Mouse (Mus musculus): ENCODE measurements around the gene Fndc5. TPM values are rescaled to one million over a fixed set of nuclear protein-coding genes. Genes with fewer than 3 reads are reported as not detected.
A peak's percentile ranks its signal among the peaks of the same experiment; 100 is the strongest.

Gene Fndc5
- polyA plus RNA-seq, 1 experiment from 2014 or later, result 20.0 TPM

- peaks cover 63% of the 10 kb centered on the region for H3K27me3 ChIP-seq
- peaks cover 50% of the 10 kb centered on the region for H3K4me1 ChIP-seq
These were observed 10.9 kb upstream of the Fndc5 start for GRCm38 (mm10) chr4:129125736-129126451.

GRCm38 (mm10) chr4:129128582-129129338 is 8.0 kb upstream of the Fndc5 start:
- Histone ChIP-seq H3K4me1 (peaks cover 48% of the 10 kb centered on the region), H3K4me3 (no peak overlapping the region), H3K36me3 (no peaks in the 10 kb centered on the region), H3K27me3 (peaks cover 34% of the 10 kb centered on the region), H3K27ac (no peak overlapping the region), H3K4me2 (replicated peaks) (no peak overlapping the region), H3K9ac (no peak overlapping the region), H3K9me3 (no peaks in the 10 kb centered on the region)
- no peak for ATAC-seq (ENCODE audit: low FRiP score, low read depth)
- 60% methylated on average over 13 of the region's 13 CpGs for WGBS

More at GRCm38 (mm10) chr4:129125736-129126451, 10.9 kb upstream of the Fndc5 start:
- 24% methylated on average over 19 of the region's 19 CpGs for WGBS
- Histone ChIP-seq H3K4me2 (replicated peaks) (peak overlapping the region; percentile 28; the same call in 1 of the 2 replicates), H3K9ac (no peak overlapping the region), H3K9me3 (no peaks in the 10 kb centered on the region), H3K36me3 (no peaks in the 10 kb centered on the region), H3K4me3 (no peak overlapping the region), H3K27ac (no peak overlapping the region)
- no peak for ATAC-seq (ENCODE audit: low FRiP score, low read depth)

GRCm38 (mm10) chr4:129129387-129129786 is 7.4 kb upstream of the Fndc5 start:
- no peaks in the 10 kb centered on the region for H3K36me3 ChIP-seq
- H3K9ac ChIP-seq, result no peak overlapping the region
- H3K9me3 ChIP-seq, result no peaks in the 10 kb centered on the region
- WGBS, result 32% methylated on average over 9 of the region's 9 CpGs
- H3K27me3 ChIP-seq, result peaks cover 28% of the 10 kb centered on the region
- no peak overlapping the region for H3K4me3 ChIP-seq
- peaks cover 48% of the 10 kb centered on the region for H3K4me1 ChIP-seq
- no peak overlapping the region for H3K27ac ChIP-seq
- no peak overlapping the region for H3K4me2 ChIP-seq (replicated peaks)
- no peak for ATAC-seq (ENCODE audit: low FRiP score, low read depth)

- ATAC-seq (ENCODE audit: low FRiP score, low read depth), result peak; percentile 49
- Histone ChIP-seq H3K4me2 (replicated peaks) (peak overlapping the region; percentile 61), H3K36me3 (no peaks in the 10 kb centered on the region), H3K27me3 (peaks cover 21% of the 10 kb centered on the region), H3K27ac (peak overlapping the region; percentile 63), H3K4me1 (peaks cover 51% of the 10 kb centered on the region), H3K4me3 (peak overlapping the region; percentile 44), H3K9ac (0 out of 2 replicates have a peak overlapping the region, but pooled peaks have one; percentile 62), H3K9me3 (no peaks in the 10 kb centered on the region)
- WGBS, result 4% methylated on average over 8 of the region's 8 CpGs
These were observed 6.7 kb upstream of the Fndc5 start for GRCm38 (mm10) chr4:129130149-129130548.

DNA sequence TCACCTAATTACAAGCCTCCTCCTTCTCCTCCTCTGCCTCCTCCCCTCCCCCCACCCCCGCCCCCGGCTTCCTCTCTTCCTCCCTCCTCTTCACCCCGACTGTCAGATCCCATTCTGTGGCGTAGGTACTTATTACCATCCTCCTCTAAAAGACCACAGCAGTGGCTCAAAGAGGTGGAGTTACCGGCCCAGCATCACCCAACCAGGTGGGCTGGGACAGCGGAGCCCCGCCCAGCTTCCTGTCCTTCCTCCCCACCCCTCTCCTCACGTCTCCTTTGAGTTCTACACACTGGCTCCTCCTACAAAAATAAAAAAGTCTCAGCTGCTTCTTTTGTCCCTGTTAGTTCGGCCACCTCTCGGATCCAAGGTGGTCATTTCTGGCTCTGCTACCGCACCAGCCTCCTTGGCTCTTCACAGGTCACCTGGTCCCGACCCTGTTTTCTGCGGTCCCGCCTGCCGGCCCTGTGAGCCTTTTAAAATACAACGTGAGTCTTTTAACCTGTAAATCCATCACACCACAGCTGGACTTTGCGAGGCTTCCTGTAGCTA is 6.0 kb upstream of the Fndc5 start:
- Histone ChIP-seq H3K4me3 (peak overlapping the region; percentile 44), H3K27me3 (peaks cover 21% of the 10 kb centered on the region), H3K36me3 (no peaks in the 10 kb centered on the region), H3K9me3 (no peaks in the 10 kb centered on the region), H3K9ac (peak overlapping the region; percentile 62), H3K4me1 (peaks cover 44% of the 10 kb centered on the region), H3K4me2 (replicated peaks) (peak overlapping the region; percentile 61), H3K27ac (peak overlapping the region; percentile 73; the same call in 1 of the 2 replicates)
- 2% methylated on average over 17 of the region's 17 CpGs for WGBS
- peak; percentile 83 for ATAC-seq (ENCODE audit: low FRiP score, low read depth)

DNA sequence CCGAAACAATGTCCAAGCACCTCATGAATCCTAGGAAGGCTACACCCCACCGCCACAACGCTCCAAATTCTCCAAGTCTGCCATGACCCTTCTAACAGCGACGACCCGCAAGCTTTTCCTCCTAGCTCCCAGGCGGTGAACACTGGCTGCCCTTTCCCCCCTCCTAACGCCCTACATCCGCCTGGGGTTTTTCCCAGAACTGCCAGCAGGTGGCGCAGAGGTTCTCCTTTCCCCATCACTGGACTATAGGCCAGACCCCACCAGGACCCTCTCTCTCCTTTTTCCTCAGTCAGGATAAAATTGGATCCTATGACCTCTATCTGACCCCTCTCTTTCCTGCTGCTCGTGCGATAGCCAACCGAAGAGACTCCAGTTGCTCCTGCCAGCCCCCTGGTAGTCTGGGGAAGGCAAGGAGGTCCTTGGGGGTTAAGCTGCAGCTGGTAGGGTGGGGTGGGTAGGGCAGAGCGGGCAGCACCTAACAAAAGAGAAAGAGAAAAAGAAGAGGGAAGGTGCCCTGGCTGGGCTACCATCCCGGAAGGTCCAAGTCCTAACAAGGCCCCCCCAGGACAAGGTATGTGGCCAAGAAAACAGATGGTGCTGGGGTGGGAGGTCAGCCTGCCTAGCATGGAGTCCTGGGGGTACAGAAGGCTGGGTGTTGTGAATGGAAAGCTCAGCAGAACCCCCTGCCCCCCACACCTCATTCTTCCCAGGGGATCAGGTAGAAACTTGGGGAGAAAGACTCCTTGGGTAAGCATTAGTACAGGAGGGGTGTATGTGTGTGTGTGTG is 1.8 kb upstream of the Fndc5 start:
- Histone ChIP-seq H3K9me3 (no peaks in the 10 kb centered on the region), H3K9ac (no peak overlapping the region), H3K4me1 (peaks cover 34% of the 10 kb centered on the region), H3K36me3 (0 out of 2 replicates have a peak, but pooled peaks cover 3% of the 10 kb centered on the region), H3K4me3 (peak overlapping the region; percentile 64; the same call in 1 of the 2 replicates), H3K27ac (no peak overlapping the region), H3K27me3 (peaks cover 42% of the 10 kb centered on the region), H3K4me2 (replicated peaks) (peak overlapping the region; percentile 49)
- 9% methylated on average over 15 of the region's 15 CpGs for WGBS
- peak; percentile 20; the same call in 1 of the 2 replicates for ATAC-seq (ENCODE audit: low FRiP score, low read depth)

- 53% methylated on average over 2 of the region's 2 CpGs for WGBS
These were observed 1.2 kb upstream of the Fndc5 start for GRCm38 (mm10) chr4:129135637-129136036.

DNA sequence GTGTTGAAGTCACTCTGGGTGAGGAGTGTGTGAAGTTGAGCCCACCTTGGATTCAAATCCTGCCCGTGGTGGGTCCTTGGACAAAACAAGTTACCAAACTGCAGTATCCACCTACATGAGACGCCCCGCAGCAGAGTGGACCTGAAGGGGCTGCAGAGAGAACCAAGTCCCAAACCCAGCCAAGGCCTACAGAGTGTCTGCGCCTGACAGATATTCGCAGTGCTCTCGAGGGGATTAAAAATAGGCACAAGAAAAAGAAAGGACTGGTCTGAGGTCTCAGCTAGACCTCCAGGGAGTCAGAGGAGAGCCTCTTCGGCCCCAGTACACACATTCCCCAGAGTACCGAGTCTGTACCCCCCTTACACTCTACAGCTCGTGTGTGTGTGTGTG is 615 bp upstream of the Fndc5 start:
- peak overlapping the region; percentile 64 for H3K4me3 ChIP-seq
- H3K9ac ChIP-seq, result peak overlapping the region; percentile 78
- H3K27ac ChIP-seq, result no peak overlapping the region
- no peaks in the 10 kb centered on the region for H3K9me3 ChIP-seq
- H3K27me3 ChIP-seq, result peaks cover 42% of the 10 kb centered on the region
- H3K4me2 ChIP-seq (replicated peaks), result peak overlapping the region; percentile 92
- WGBS, result 30% methylated on average over 9 of the region's 9 CpGs
- ATAC-seq (ENCODE audit: low FRiP score, low read depth), result no peak
- H3K36me3 ChIP-seq, result 0 out of 2 replicates have a peak, but pooled peaks cover 3% of the 10 kb centered on the region
- H3K4me1 ChIP-seq, result peaks cover 23% of the 10 kb centered on the region

More at GRCm38 (mm10) chr4:129135637-129136036, 1.2 kb upstream of the Fndc5 start:
- no peaks in the 10 kb centered on the region for H3K9me3 ChIP-seq
- peak overlapping the region; percentile 64 for H3K4me3 ChIP-seq
- no peak overlapping the region for H3K27ac ChIP-seq
- no peak overlapping the region; the same call in 1 of the 2 replicates for H3K4me2 ChIP-seq (replicated peaks)
- H3K4me1 ChIP-seq, result peaks cover 28% of the 10 kb centered on the region
- H3K36me3 ChIP-seq, result 0 out of 2 replicates have a peak, but pooled peaks cover 3% of the 10 kb centered on the region
- ATAC-seq (ENCODE audit: low FRiP score, low read depth), result no peak
- H3K9ac ChIP-seq, result no peak overlapping the region
- H3K27me3 ChIP-seq, result peaks cover 42% of the 10 kb centered on the region

GRCm38 (mm10) chr4:129137392-129138321 is 858 bp downstream of the Fndc5 start:
- Histone ChIP-seq H3K9me3 (no peaks in the 10 kb centered on the region), H3K27me3 (peaks cover 42% of the 10 kb centered on the region), H3K9ac (peak overlapping the region; percentile 78), H3K4me1 (peaks cover 25% of the 10 kb centered on the region), H3K27ac (no peak overlapping the region; the same call in 1 of the 2 replicates), H3K4me3 (peak overlapping the region; percentile 64), H3K4me2 (replicated peaks) (peak overlapping the region; percentile 92), H3K36me3 (peaks cover 7% of the 10 kb centered on the region; the same call in 1 of the 2 replicates)
- ATAC-seq (ENCODE audit: low FRiP score, low read depth), result 0 out of 2 replicates have a peak, but pooled peaks have one; percentile 16
- WGBS, result 48% methylated on average over 14 of the region's 14 CpGs

GRCm38 (mm10) chr4:129139642-129140041 is 2.8 kb downstream of the Fndc5 start:
- H3K9me3 ChIP-seq, result no peaks in the 10 kb centered on the region
- H3K36me3 ChIP-seq, result peaks cover 22% of the 10 kb centered on the region
- H3K27ac ChIP-seq, result no peak overlapping the region
- peaks cover 42% of the 10 kb centered on the region for H3K27me3 ChIP-seq
- H3K4me1 ChIP-seq, result peaks cover 37% of the 10 kb centered on the region
- H3K9ac ChIP-seq, result no peak overlapping the region
- 90% methylated on average over 5 of the region's 5 CpGs for WGBS
- H3K4me2 ChIP-seq (replicated peaks), result no peak overlapping the region
- ATAC-seq (ENCODE audit: low FRiP score, low read depth), result no peak
- no peak overlapping the region for H3K4me3 ChIP-seq

All from limb, embryonic 13.5 days (tissue).